Mouse (Mus musculus) kidney, postnatal 4 days (tissue): ENCODE results near the gene Dhx35.
A peak's percentile ranks its signal among the peaks of the same experiment; 100 is the strongest.

Source experiments
- DNase-seq, 2 experiments: peaks; one replicate each; pipeline ENCODE4 v3.0.0; 2021; ENCODE audit warnings: mixed read lengths in 2 of 2

Gene Dhx35

DNA sequence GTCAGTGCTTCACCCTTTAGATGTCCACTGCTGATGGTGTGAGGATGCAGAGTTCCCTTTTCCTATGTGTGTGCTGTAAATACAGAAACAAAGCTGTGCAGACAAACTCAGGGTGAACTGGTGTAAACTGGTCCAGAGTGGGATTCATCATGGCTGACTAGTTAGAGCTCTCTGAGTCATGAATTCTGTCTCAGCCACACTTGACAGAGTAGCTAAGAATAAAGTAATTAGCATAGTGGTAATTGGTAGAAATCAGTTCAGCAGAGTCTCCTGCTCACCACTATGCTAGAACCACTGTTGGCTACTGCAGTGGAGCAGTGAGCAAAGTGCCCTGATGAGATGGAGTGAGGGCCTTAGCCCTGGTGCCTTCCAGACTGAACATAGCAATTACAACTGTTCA is 21.1 kb downstream of the Dhx35 start:
- no peak for DNase-seq

DNA sequence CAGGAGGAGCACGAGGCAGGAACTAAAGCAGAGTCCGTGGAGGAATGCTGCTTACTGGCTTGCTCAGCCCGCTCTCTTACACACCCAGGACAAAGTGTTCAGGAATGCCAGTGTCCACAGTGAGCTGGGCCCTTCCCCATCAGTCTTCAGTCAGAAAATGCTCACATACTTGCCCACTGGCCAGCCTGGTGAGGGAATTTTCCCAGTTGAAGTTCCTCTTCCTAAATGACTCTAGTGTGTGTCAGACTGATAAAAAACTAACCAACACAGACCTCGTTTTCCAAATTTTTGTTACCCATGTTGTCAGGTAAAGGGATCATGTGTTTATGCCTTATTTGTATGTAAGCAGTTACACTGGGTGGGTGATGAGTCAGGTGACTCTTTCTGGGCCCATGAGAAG is 21.6 kb downstream of the Dhx35 start:
- DNase-seq, result no peak

DNA sequence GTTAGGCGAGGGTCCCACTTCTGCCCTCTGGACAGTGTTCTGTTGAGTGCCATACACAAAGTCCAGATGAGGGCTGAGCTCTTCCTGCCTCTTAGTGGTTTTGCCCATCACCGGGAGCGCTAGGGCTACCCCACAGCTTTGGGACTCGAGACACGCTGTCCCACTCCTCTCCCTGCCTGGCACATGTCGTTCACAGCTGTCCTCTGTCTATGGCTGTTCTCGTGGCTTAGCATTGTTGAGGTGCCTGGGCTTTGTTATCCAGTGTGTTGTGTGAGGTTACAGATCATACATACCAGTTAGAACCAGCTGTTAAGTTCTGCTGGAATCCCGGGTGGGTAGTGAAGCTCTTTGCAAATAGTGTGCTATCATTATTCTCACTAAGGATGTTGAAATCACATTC is 23.1 kb downstream of the Dhx35 start:
- no peak for DNase-seq

DNA sequence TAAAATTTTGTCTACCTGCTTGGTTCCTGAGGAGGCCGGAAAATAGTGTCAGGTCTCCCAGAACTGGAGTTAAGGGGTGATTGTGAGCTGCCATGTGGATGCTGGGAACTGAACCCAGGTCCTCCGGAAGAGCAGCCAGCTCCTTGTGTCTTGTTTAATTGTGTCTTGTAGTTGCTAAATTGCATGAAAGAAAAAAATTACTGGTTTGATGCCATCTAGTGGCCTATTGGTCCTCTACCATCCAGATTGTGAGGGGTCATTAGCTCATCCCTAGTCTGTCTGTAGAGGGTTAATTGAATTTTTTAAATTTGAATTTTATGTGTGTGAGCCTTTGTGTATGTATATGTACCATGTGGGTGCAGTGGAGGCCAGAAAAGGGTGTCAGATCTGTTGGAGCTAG is 33.5 kb downstream of the Dhx35 start:
- DNase-seq, result no peak

GRCm38 (mm10) chr2:158829746-158830145 is 35.1 kb downstream of the Dhx35 start:
- DNase-seq, result no peak

- DNase-seq, result no peak
Measured at GRCm38 (mm10) chr2:158833221-158833620, 38.6 kb downstream of the Dhx35 start.

GRCm38 (mm10) chr2:158833645-158834044 is 39.0 kb downstream of the Dhx35 start:
- DNase-seq, result no peak

DNA sequence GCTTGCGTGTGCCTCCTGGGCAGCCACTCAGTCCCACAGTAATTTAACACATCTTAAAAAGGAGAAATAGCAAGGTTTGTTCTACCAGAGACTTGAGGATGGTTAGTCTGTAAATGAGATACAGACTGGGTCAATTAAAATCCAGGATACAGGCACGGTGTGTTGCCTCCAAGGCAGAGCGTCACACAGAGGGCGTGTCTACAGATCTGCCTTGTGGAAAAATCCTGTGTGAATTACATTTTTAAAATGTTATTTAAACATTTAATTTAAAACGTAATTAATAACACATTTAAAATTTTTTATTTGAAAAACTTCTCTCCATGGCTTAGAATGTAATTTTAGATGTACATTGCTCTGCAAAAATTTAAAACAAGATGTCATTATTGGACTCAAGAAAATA is 48.7 kb downstream of the Dhx35 start:
- DNase-seq, result no peak

DNA sequence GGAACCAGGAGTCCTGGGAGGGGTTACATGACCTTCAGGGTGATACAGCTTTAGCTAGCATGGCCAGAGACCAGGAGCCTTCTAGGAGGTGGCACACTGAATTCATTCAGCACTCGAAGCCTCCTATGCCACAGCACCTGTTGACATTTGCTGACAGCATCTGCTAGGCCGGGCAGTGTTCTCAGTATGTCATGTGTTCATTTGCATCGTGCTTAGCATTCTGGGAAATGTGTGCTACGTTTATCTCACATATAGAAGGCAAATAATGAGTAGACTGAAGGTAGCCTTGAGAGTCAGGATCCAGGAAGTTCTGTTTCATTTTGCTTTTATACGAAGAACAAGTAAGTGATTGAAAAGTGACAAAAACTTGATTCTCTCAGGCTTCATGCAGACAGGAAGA is 50.4 kb downstream of the Dhx35 start:
- DNase-seq, result no peak

GRCm38 (mm10) chr2:158846208-158846607 is 51.6 kb downstream of the Dhx35 start:
- no peak for DNase-seq

- no peak for DNase-seq
Measured at GRCm38 (mm10) chr2:158847991-158848390, 53.4 kb downstream of the Dhx35 start.

DNA sequence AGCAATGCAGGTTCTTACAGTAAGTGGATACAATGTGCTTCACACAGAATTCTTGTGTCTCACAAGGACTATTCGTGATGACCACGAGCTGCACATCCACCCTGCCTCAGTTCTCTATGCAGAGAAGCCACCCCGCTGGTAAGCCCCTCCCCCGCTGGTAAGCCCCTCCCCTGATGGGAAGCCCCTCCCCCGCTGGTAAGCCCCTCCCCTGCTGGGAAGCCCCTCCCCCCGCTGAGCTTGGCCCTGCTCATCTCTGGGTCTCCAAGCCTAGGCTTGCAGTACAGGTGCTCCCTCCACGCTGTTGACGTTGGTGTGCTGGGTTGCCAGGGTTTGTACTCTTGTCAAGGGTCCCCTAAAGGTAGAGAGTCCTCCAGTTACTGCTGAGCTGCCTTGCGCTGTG is 54.8 kb downstream of the Dhx35 start:
- no peak for DNase-seq

GRCm38 (mm10) chr2:158852579-158852978 is 58.0 kb downstream of the Dhx35 start:
- peak; percentile 76 for DNase-seq

GRCm38 (mm10) chr2:158856896-158857499 is 62.4 kb downstream of the Dhx35 start:
- DNase-seq, result no peak

- DNase-seq, result no peak
Measured at GRCm38 (mm10) chr2:158857579-158857978, 63.0 kb downstream of the Dhx35 start.

DNA sequence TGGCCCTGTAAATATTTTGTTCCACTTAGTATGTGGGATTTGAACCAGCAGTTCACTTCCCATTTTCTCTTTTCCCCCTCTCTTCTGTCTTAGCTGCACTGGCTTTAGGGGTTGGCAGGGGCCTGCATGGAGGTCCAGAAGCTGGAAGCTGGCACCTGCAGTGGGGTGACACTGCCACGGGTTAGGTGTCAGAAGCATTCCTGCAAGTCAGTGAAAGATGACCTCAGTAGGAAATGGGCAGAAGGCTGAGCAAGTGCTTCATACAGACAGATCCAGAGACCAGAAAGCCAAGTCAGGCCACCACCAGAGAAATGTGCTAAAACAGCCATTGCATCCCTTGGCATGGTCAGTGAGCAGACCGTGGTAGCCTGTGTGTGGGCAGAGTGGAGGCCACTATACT is 66.5 kb downstream of the Dhx35 start:
- no peak for DNase-seq

GRCm38 (mm10) chr2:158863341-158864125 is 68.9 kb downstream of the Dhx35 start:
- peak; percentile 74 to 75 for DNase-seq

DNA sequence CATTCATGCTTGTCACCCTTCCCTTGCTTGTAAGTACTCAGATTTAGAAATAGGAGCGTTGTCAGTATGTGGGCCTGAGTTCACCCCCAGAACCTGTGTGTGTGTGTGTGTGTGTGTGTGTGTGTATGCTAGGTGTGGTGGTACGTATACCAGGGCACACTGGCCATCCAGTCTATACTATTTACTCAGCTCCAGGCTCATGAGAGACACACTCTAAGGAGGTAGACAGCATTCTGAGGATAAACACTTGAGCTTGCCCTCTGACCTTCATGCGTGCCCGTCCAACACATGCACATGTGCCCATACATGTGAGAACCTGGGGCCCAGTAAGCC is 69.5 kb downstream of the Dhx35 start:
- no peak for DNase-seq

- peak; percentile 90 to 91 for DNase-seq
Measured at GRCm38 (mm10) chr2:158865358-158865757, 70.8 kb downstream of the Dhx35 start.

DNA sequence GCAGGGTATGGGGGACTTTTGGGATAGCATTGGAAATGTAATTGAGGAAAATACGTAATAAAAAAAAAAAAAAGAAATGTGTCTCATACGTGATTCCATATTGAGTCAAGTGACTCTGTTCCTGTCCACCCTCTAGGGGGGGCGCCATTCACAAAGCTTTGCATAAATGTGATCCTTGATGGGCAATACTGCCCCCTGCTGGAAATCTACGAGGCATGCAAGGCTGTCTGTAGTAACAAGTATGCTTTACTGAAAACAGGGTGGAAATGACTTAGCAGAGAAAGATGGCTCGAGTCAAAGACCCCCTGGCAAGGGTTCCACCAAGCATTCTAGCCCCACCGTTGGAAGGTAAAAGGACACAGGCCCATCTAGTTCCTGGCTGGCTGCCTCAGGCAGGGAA is 92.0 kb downstream of the Dhx35 start:
- DNase-seq, result peak; percentile 23 to 44

DNA sequence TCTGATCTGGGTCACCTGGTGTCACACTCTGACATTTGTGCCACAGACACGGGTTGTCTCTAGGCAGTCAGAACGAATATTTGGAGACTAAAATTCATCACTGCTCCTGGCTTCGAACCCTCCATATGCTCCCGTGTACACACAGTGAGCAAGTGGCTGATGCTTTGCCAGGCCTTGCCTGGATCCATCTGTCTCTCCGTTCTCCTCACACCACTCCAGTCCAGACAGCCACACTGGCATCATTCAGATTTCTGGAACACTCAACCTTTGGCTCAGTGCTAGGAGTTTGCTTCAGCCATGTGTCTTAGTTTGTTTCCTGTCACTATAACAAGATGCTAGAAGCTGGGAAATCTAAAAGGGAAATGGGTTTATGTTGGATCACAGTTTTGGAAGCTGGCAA is 93.9 kb downstream of the Dhx35 start:
- DNase-seq, result no peak

DNA sequence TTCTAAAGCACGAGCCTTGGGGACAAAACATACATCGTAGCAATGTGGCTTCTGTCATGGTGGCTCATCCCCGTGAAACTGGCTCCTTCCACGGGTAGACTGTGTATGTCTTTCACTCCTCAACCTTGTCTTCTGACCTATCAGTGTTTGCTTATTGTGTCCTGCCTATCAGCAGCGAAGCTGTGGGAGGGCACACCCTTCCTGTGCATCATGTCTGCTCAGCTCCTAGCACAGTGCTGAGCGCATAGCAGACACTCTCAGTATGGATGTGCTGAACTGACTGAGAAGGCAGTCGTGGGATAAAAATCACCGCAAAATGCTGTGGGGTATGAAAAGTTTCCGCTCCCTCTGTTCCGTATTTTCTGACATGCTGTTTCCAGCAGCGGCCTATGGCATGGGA is 94.6 kb downstream of the Dhx35 start:
- DNase-seq, result no peak

GRCm38 (mm10) chr2:158891319-158891718 is 96.7 kb downstream of the Dhx35 start:
- DNase-seq, result no peak

DNA sequence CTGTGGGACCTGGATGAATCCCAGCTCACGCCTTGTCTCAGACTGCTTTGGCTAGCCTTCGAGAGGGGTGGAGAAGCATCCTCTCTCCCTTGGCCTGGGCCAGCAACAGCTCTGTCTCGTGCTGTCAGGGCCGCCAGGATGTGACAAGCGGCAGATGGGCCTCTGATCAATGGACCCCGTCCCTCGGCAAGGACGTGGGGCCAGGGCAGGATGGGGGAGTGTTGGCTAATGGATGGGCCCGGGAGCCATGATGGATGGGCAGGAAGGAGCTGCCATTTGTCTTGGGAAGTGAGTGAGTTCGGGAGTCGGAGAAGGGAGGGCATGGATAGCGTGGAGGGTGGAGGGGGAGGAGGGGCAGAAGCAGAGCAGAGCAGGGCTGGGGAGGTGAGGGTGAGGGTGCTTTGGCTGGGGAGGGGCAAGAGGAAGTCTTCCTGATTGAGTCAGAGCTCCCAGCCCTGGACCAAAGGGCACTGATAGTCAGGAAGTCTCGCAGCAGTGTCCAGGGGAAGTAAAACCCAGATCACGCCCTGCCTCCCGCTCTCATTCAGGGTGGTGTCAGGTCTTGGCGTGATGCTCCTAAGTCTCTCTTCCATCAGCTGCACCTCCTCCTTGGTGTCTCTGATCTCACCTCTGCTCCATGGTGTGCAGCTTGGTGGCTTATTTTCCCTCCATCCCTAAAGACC is 98.7 kb downstream of the Dhx35 start:
- peak; percentile 36 to 59 for DNase-seq
